Mouse (Mus musculus): ENCODE results near the gene Gcc1. TPM values are rescaled to one million over a fixed set of nuclear protein-coding genes. Genes with fewer than 3 reads are reported as not detected.

The Gcc1 gene
- polyA plus RNA-seq (2016; fragmentation: Nextera tagmentation; extraction: Ambion mirVana), result 10.2 and 11.3 TPM in 2 replicates

DNA sequence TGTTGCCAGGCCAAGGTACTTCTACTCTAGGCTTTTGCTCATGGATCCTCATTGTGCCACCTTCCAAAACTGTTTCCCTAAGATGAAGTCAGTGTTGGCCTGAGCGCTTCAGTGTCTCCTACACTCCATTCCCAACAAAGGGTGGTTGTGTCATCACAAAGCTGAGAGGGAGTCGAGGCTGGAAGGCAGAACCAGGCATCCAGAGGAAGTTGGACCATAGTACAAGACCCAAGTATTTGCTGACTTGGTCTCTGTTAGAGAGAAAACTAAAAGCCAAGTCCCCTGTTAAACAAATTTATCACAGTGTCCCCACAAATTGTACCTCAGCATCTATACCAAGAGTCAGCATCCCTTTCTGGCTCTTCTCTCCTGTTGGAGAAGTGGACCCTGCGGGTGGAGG is at the start of gene Gcc1:
Gene Gcc1 (minus strand): TSS at position 101 of the 400 bp plus-strand sequence.
- no peak within 1 kb of the TSS for H3K4me3 ChIP-seq
- no peak within 1 kb of the TSS for H3K27ac ChIP-seq (replicated peaks)
- 84% methylated on average over 3 of the region's 3 CpGs for WGBS
- H3K27me3 ChIP-seq (replicated peaks; ENCODE audit: low read depth, poor library complexity, severe bottlenecking), result no peaks in the 10 kb centered on the region
- DNase-seq (ENCODE audit: low spot score), result no peak
- no peaks in the 10 kb centered on the region for H3K9me3 ChIP-seq
- H3K36me3 ChIP-seq (replicated peaks), result peaks cover 26% of the 10 kb centered on the region
- peaks cover 16% of the 10 kb centered on the region for H3K4me1 ChIP-seq

DNA sequence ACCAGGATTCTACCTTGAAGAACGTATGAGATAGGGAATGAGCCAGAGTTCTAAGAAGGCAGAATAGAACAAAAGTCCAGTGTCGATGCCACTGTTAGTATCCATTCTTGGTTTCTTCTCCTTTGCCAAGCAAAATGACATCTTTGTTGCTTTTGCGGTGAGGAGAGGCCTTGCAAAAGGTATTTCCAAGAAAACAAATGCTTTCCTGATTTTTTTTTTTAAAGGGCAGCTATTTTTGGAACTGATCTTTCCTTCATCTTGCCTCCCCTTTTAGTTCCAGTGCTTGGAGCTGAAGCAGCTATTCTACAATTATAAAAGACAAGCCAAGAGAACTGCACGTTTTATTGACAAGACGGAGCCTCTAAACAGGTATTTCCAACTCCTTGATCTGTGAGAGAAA is 46.6 kb upstream of the Gcc1 start, which contains the start of gene Snd1:
Gene Snd1 (plus strand): TSS at position 301 of the 400 bp plus-strand sequence.
- no peak for DNase-seq (ENCODE audit: low spot score)
- WGBS, result 86% methylated on average over 5 of the region's 5 CpGs
- H3K4me3 ChIP-seq, result no peak within 1 kb of the TSS
- no peaks in the 10 kb centered on the region for H3K9me3 ChIP-seq
- no peak within 1 kb of the TSS for H3K27ac ChIP-seq (replicated peaks)
- no peaks in the 10 kb centered on the region for H3K27me3 ChIP-seq (replicated peaks; ENCODE audit: low read depth, poor library complexity, severe bottlenecking)
- no peaks in the 10 kb centered on the region for H3K36me3 ChIP-seq (replicated peaks)
- peaks cover 6% of the 10 kb centered on the region; the same call in 1 of the 2 replicates for H3K4me1 ChIP-seq

DNA sequence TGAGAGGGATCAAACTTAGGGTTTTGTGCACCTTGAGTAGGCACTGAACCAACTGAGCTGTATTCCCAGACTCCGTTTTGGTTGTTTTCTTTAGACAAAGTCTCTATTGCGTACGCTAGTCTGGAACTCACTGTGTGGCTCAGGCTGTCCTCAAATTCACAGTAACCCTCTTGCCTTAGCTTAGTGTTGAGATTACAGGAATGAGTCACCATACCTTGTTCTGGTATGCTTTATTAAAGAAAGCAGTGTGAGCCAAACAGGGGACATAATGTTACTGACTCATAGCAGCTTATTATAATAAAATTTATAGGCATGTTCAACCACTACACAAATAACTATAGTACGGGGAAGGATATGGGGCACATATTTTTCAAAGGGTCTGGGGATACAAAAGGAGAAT is 46.0 kb upstream of the Gcc1 start:
- Histone ChIP-seq H3K4me1 (peaks cover 6% of the 10 kb centered on the region; the same call in 1 of the 2 replicates), H3K27me3 (replicated peaks; ENCODE audit: low read depth, poor library complexity, severe bottlenecking) (no peaks in the 10 kb centered on the region), H3K4me3 (no peak overlapping the region), H3K27ac (replicated peaks) (no peak overlapping the region), H3K9me3 (no peaks in the 10 kb centered on the region), H3K36me3 (replicated peaks) (no peaks in the 10 kb centered on the region)
- DNase-seq (ENCODE audit: low spot score), result no peak
- 90% methylated on average over 4 of the region's 4 CpGs for WGBS

DNA sequence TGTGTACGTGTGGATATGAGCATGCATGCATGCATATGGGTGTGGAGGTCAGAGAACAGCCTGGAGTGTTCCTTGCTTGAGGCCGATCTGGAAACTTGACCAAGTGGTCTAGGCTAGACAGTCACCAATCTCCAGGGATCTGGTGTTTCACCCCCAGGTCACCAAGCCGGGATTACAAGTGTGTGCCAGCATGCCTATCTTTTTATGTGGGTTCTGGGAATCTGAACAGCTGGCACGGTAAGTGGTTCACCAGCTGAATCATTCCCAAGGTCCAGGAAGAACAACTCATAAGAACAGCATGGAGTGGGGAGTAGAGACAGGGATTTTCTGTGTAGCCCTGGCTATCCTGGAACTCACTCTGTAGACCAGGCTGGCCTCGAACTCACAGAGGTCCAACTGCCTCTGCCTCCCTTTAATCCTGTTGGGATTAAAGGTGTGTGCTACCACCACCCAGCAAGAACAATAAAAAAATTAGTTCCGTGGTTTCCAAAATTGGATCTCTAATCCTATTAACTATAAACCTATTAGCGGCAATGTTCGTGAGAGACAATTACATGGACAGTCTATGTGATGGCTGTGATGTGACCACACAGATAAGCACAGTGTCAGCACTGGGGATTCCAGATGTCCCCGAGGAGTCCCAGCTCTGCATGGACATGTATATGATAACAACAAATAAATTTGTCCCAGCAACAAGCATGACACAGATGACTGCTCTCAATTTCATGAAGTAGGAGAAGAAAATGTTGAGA is 43.3 kb upstream of the Gcc1 start:
- no peaks in the 10 kb centered on the region for H3K4me1 ChIP-seq
- no peak for DNase-seq (ENCODE audit: low spot score)
- no peaks in the 10 kb centered on the region for H3K36me3 ChIP-seq (replicated peaks)
- no peaks in the 10 kb centered on the region for H3K27me3 ChIP-seq (replicated peaks; ENCODE audit: low read depth, poor library complexity, severe bottlenecking)
- whole genome bisulfite sequencing, result 88% methylated on average over 9 of the region's 9 CpGs
- H3K9me3 ChIP-seq, result no peaks in the 10 kb centered on the region
- no peak overlapping the region for H3K27ac ChIP-seq (replicated peaks)
- H3K4me3 ChIP-seq, result no peak overlapping the region

DNA sequence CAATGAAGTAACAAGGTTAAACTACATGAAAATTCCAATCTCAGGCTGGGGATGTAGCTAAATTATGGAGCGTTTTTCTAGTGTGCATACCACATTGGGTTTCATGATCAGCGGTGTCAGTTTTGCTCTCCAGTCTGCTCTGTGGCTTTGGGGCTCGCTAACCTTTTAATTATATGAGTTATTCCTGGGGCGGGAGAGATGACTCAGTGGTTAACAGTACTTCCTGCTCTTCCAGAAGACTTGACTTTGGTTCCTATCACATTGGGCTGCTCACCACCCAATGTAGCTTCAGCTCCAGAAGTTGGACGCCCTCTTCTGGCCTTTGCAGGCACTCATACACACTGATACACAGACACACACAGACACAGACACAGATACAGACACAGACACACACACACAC is 42.4 kb upstream of the Gcc1 start:
- Histone ChIP-seq H3K27me3 (replicated peaks; ENCODE audit: low read depth, poor library complexity, severe bottlenecking) (no peaks in the 10 kb centered on the region), H3K4me3 (no peak overlapping the region), H3K9me3 (no peaks in the 10 kb centered on the region), H3K27ac (replicated peaks) (no peak overlapping the region), H3K36me3 (replicated peaks) (no peaks in the 10 kb centered on the region), H3K4me1 (no peaks in the 10 kb centered on the region)
- DNase-seq (ENCODE audit: low spot score), result no peak
- 80% methylated on average over 5 of the region's 5 CpGs for WGBS

DNA sequence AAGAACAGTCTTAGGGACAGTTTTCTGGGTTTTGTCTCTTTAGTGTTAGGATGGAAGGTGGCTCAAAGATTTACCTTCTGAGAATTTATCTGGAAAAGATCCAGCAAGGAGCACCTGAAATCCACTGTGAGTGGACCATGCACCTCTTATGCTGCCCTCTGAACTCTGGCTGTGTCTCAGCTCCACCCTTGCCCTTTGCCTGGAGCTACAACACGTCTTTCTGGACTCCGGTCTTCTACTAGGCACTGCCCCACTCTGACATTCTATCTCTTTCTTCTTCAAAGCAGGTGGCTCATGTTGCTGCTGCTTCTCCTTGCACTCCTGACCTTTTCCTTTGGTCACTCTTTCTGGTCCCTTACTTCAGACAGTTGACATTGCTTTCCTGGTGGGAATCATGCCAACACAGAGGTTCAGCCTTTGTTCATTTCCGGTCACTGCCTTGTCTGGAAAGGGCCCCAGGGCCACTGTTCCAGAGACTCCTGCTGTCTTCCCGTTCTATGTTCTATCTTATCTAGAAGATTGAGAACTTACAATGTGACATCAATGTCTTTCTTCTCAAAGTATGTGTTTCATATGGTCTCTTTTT is 41.9 kb upstream of the Gcc1 start:
- H3K36me3 ChIP-seq (replicated peaks), result no peaks in the 10 kb centered on the region
- no peaks in the 10 kb centered on the region for H3K9me3 ChIP-seq
- DNase-seq (ENCODE audit: low spot score), result no peak
- no peak overlapping the region for H3K27ac ChIP-seq (replicated peaks)
- no peaks in the 10 kb centered on the region for H3K27me3 ChIP-seq (replicated peaks; ENCODE audit: low read depth, poor library complexity, severe bottlenecking)
- no peaks in the 10 kb centered on the region for H3K4me1 ChIP-seq
- no peak overlapping the region for H3K4me3 ChIP-seq
- WGBS, result 67% methylated on average over 4 of the region's 4 CpGs

DNA sequence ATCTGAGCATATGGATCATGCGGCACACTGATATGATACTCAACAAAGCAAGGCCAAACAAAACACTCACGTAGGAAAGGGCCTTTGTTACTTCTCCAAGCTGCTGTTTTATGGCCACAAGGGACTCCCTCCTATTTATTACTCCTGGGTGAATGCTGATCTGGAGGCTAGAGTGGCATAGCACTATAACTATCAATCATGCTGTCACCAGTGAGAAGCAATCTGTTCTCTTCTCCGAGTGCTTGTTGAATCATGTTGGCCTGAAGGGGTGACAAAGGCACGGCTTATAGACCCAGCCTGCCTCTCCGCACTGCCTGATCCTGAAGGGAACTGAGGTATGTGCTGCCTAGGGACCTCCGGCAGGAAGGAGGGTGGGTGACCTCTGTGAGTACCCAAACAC is 36.4 kb upstream of the Gcc1 start:
- no peaks in the 10 kb centered on the region for H3K27me3 ChIP-seq (replicated peaks; ENCODE audit: low read depth, poor library complexity, severe bottlenecking)
- no peak for DNase-seq (ENCODE audit: low spot score)
- no peaks in the 10 kb centered on the region for H3K36me3 ChIP-seq (replicated peaks)
- no peak overlapping the region for H3K27ac ChIP-seq (replicated peaks)
- no peaks in the 10 kb centered on the region for H3K9me3 ChIP-seq
- WGBS, result 62% methylated on average over 6 of the region's 6 CpGs
- no peak overlapping the region for H3K4me3 ChIP-seq
- no peaks in the 10 kb centered on the region for H3K4me1 ChIP-seq

DNA sequence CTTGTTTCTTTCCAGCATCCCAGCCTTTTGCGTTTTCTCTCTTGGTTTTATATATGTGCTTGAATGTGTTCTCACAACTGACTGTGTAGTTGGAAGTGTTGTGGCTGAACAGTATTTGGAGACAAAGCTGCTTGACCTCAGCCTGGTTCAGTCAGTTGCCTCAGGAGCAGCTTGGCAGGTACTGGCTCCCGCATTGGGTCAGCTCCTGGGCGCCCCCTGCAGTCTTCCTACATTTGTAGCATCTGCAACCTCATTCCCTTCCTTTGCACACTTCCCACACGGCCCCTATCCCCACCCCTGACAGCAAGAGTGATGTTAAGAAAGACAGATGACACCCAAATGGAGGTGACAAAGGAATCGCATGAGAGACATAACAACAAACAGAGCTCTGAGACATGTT is 32.3 kb upstream of the Gcc1 start:
- H3K4me3 ChIP-seq, result no peak overlapping the region
- no peaks in the 10 kb centered on the region for H3K4me1 ChIP-seq
- no peaks in the 10 kb centered on the region for H3K27me3 ChIP-seq (replicated peaks; ENCODE audit: low read depth, poor library complexity, severe bottlenecking)
- 9% methylated on average over 5 of the region's 5 CpGs for WGBS
- H3K27ac ChIP-seq (replicated peaks), result no peak overlapping the region
- DNase-seq (ENCODE audit: low spot score), result peak; percentile 61
- H3K9me3 ChIP-seq, result no peaks in the 10 kb centered on the region
- no peaks in the 10 kb centered on the region for H3K36me3 ChIP-seq (replicated peaks)

DNA sequence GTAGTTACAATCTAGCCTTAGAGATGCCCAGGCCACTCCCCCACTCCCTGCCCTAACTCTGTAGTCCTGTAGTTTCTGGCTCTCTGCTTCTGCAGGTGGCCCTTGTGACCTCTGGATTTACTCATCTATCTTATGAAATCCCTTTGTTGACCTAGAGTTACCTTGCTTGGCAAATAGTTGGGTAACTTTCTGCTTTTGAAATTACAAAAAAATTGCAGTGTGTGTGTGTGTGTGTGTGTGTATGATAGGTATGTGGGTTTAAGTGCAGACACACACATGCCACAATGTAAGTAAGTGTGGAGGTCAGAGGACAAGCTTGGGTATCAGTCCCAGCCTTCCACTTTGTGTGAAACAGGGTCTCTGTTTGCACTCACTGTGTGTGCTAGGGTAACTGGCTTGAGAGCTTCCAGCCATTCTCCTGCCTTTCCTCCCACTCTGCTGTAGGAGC is 31.1 kb upstream of the Gcc1 start:
- Histone ChIP-seq H3K4me3 (no peak overlapping the region), H3K9me3 (no peaks in the 10 kb centered on the region), H3K36me3 (replicated peaks) (no peaks in the 10 kb centered on the region), H3K27ac (replicated peaks) (no peak overlapping the region), H3K27me3 (replicated peaks; ENCODE audit: low read depth, poor library complexity, severe bottlenecking) (no peaks in the 10 kb centered on the region; the same call in 1 of the 2 replicates), H3K4me1 (no peaks in the 10 kb centered on the region)
- DNase-seq (ENCODE audit: low spot score), result no peak

DNA sequence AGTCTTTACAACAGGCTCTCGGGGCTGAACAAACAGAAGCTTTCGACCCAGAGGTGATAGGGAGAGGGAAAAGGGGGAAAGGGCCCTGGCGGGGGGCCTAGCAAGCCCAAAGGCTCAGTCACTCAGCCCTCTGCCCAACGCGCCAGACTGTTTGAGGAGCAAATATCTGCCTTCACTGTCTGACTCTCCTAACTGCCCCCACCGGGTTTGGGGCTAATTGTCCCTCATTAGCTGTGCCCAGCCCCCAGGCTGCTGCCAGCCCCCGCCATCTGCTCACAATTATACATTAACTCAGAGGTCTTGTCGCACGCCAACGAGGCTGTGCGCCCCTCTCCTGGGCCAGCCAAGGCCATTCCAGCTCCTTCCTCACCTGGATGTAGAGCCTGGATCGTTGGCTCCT is 22.8 kb upstream of the Gcc1 start:
- peak; percentile 42 for DNase-seq (ENCODE audit: low spot score)
- under 1% methylated on average over 12 of the region's 12 CpGs for WGBS
- H3K27me3 ChIP-seq (replicated peaks; ENCODE audit: low read depth, poor library complexity, severe bottlenecking), result peaks cover 46% of the 10 kb centered on the region

DNA sequence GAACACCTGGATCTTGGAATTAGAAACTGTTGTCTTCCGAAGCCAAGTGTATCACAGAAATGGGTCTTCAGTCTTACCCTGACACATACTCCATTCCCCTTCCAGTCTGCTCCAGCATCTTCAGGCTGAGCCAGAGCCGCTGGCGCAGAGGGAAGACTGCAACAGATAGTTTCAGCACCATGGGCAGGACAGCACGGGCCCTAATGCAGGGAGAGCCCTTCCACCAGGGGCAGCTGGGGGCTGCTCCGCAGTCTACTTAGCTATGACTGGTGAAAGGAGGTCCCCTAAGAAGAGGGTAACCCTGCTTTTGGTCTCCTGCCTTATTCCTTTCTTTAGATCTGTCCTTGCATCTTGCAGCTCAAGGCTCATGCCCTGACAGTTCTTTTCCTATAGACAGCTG is 22.3 kb upstream of the Gcc1 start:
- 17% methylated on average over 5 of the region's 5 CpGs for WGBS
- H3K27me3 ChIP-seq (replicated peaks; ENCODE audit: low read depth, poor library complexity, severe bottlenecking), result peaks cover 46% of the 10 kb centered on the region
- peak; percentile 42 for DNase-seq (ENCODE audit: low spot score)
- H3K27ac ChIP-seq (replicated peaks), result no peak overlapping the region
- peaks cover 12% of the 10 kb centered on the region for H3K4me1 ChIP-seq
- no peaks in the 10 kb centered on the region for H3K9me3 ChIP-seq
- no peak overlapping the region for H3K4me3 ChIP-seq
- no peaks in the 10 kb centered on the region for H3K36me3 ChIP-seq (replicated peaks)

More for the DNA sequence above, 22.8 kb upstream of the Gcc1 start:
- Histone ChIP-seq H3K27ac (replicated peaks) (no peak overlapping the region), H3K36me3 (replicated peaks) (no peaks in the 10 kb centered on the region), H3K4me3 (0 out of 2 replicates have a peak overlapping the region, but pooled peaks have one; percentile 29), H3K9me3 (no peaks in the 10 kb centered on the region), H3K4me1 (peaks cover 12% of the 10 kb centered on the region)

DNA sequence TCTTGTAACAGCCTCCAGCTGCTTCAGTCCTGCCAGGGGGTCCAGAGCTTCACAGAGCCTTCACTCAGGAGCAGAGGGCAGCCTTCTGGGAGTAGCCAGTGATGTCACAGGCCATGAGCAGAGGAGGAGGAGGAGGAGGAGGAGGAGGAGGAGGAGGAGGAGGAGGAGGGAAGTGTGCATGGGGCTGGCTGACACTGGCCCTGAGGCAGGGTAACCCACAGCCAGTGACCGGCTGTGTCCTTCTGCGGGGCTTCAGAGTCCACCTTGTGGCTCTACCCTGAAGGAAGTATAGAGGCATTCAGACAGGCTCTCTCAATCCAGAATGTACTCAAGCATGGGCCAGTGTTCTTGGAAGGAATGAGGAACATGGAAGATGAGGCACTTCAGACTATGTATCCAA is 21.1 kb upstream of the Gcc1 start, which contains the start of gene Pax4:
Gene Pax4 (minus strand): TSS at position 101 of the 400 bp plus-strand sequence.
- no peak within 1 kb of the TSS for H3K4me3 ChIP-seq
- H3K9me3 ChIP-seq, result no peaks in the 10 kb centered on the region
- WGBS, result 71% methylated on average over 2 of the region's 2 CpGs
- H3K4me1 ChIP-seq, result peaks cover 12% of the 10 kb centered on the region
- DNase-seq (ENCODE audit: low spot score), result no peak
- no peak within 1 kb of the TSS for H3K27ac ChIP-seq (replicated peaks)
- H3K36me3 ChIP-seq (replicated peaks), result no peaks in the 10 kb centered on the region
- peaks cover 46% of the 10 kb centered on the region for H3K27me3 ChIP-seq (replicated peaks; ENCODE audit: low read depth, poor library complexity, severe bottlenecking)

DNA sequence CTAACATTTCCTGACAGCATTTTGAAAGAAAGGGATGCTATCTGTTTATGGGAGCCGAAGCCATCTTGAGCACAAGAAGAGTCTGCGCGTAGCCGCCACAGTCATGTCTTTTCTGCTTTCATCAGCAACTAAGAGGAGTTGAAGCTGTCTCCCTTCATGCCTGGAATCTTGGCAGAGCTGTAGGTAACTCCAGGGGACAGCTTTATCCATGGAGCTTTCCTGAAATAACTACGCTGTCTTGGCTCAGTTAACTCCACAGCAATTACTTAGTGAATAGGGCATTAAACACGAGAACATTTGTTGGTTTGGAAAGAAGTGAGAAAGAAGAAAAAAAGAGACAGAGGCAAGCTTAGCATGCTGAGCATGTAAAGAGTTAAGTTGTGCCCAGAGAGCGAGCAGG is 19.7 kb upstream of the Gcc1 start:
- no peak for DNase-seq (ENCODE audit: low spot score)
- no peak overlapping the region for H3K27ac ChIP-seq (replicated peaks)
- peaks cover 41% of the 10 kb centered on the region for H3K27me3 ChIP-seq (replicated peaks; ENCODE audit: low read depth, poor library complexity, severe bottlenecking)
- 84% methylated on average over 7 of the region's 7 CpGs for WGBS
- H3K9me3 ChIP-seq, result no peaks in the 10 kb centered on the region
- H3K36me3 ChIP-seq (replicated peaks), result no peaks in the 10 kb centered on the region
- peaks cover 12% of the 10 kb centered on the region for H3K4me1 ChIP-seq
- no peak overlapping the region for H3K4me3 ChIP-seq

Measured in embryonic facial prominence, embryonic 10.5 days (tissue).